Mouse (Mus musculus) lung, adult 2 months (tissue): ENCODE measurements at regions not wholly inside any gene's neighbourhood (a gene's known extent, or its start where the extent isn't known, plus 50 kb on each side); places are given as distances from the start of the nearest gene placed in this dataset.

Experiments
- DNase-seq: peaks from one replicate; pipeline ENCODE4 v3.0.0; 2022
- H3K4me1 ChIP-seq: fragments of 200-500 bp; 2 replicates; pipeline ENCODE4 v1.6.1; 2011; ENCODE audit warnings: low read length; ENCODE audit not compliant: control insufficient read depth, insufficient read depth
- H3K4me3 ChIP-seq: fragments of 200-500 bp; replicated peaks from 2 replicates; pipeline ENCODE3; 2011; ENCODE audit warnings: low read depth, mild to moderate bottlenecking, control low read depth, low read length; ENCODE audit errors: extremely low read depth
- CTCF ChIP-seq: fragments of 200-500 bp; IDR thresholded peaks from 2 replicates; pipeline ENCODE4 v1.5.1; 2011; ENCODE audit warnings: mild to moderate bottlenecking, low read length, control low read depth; ENCODE audit not compliant: insufficient read depth
- POLR2A ChIP-seq: fragments of 200-500 bp; IDR thresholded peaks from 2 replicates; pipeline ENCODE4 v1.6.1; 2011; ENCODE audit warnings: low read depth, mild to moderate bottlenecking, control low read depth, low read length, borderline replicate concordance; ENCODE audit errors: extremely low read depth
- WGBS: fragments of 180-500 bp; shearing (Covaris S2); methylation state at CpG from one replicate; pipeline ENCODE4 v1.1.7; 2018; 5-methylcytosine and 5-hydroxymethylcytosine counted together

DNA sequence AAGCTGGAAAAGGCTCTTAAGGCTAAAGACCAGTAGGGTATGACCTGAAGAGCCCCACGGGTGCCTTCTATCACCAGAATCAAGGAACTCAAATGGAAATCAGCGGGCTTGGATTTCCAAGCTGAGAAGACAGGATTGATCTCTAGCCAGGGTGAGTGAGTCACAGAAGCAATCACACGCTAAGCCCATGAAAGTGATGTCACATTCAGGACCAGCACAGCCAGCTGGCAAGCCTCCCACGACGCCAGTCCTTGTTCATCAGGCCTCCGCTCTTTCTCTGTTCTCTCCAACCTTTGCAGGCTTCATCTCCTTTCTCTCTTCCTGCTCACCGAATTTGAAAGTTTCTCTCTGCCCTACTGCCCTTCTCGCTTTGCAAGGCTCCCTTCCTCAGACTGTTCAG lies 138.3 kb downstream of the Cdca7 start:
- DNase-seq, result peak; percentile 14
- WGBS, result 55% methylated on average over 8 of the region's 8 CpGs
- Histone ChIP-seq H3K4me1 (no peaks in the 10 kb centered on the region), H3K4me3 (no peak overlapping the region)
- TF ChIP-seq CTCF, result no peak
- no peak for TF ChIP-seq POLR2A

DNA sequence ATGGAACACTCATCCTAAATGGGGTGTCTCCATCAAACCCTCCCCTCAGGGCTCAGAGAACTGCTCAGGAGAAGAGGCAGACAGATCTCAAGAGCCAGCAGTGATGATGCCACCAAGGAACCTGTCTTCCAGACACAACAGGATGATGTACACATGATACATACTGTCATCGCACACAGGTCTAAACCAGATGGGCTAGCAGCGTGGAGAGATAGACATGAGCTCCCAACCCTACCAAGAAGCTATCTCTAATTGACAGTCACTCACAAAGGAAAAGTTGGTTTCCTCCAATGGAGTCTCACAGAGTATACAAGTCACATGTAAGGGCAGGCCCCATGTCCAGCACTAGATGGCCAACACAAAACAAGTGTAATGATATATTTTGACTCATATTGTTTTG lies 139.9 kb downstream of the Cdca7 start:
- DNase-seq, result no peak
- WGBS, result 93% methylated on average over 2 of the region's 2 CpGs
- TF ChIP-seq POLR2A (no peak), CTCF (no peak)
- no peak overlapping the region for H3K4me3 ChIP-seq
- no peaks in the 10 kb centered on the region; the same call in 1 of the 2 replicates for H3K4me1 ChIP-seq

GRCm38 (mm10) chr2:72616412-72616811 lies 140.5 kb downstream of the Cdca7 start:
- no peak for DNase-seq
- TF ChIP-seq POLR2A, result no peak
- TF ChIP-seq CTCF, result no peak
- H3K4me1 ChIP-seq, result no peaks in the 10 kb centered on the region; the same call in 1 of the 2 replicates
- H3K4me3 ChIP-seq, result no peak overlapping the region

DNA sequence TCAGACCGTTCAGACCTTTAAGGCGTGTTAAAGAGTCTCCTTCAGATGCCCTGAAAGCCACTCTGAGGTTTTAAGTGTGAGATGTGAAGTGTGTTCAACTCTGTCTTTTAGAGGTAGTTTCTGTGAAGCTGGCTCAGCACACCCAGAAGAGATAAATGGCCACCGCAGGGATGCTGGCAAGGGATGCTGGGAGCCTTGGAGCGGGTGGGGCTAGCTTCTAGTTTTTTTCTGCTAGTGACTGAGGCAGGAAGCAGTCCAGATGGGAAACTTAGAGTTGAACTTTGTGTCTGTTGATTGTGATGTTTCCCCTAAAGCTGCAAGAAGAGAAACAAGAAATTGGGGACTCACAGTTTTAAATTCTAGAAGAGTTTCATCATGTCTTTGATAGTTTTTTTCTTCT lies 143.5 kb downstream of the Cdca7 start:
- no peaks in the 10 kb centered on the region; the same call in 1 of the 2 replicates for H3K4me1 ChIP-seq
- no peak overlapping the region for H3K4me3 ChIP-seq
- DNase-seq, result no peak
- TF ChIP-seq POLR2A, result no peak
- 36% methylated on average over 4 of the region's 4 CpGs for WGBS

DNA sequence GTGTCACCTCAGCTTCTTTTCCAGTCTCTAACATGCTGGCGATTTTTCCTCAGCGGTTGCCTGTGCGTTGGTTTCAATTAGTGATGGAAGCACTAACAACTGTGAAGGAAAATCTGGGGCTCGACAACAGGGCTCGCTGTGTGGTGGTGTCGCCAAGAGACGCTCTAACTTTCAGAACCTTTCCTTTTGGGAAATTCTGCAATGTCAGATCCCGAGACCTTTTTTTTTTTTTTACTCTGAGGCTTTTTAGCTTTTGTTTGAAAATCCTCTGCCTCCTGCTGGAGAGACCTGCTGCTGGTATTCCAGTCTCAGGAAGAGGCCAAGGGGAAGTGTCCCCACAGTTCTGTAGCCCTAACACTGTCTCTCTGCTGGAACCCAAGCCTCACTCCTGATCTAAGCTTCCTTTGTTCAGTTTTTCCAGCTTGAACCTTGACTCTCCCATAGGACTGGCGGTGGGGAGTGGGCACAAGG lies 144.3 kb downstream of the Cdca7 start:
- no peak for TF ChIP-seq CTCF
- no peak for DNase-seq
- Histone ChIP-seq H3K4me1 (no peaks in the 10 kb centered on the region; the same call in 1 of the 2 replicates), H3K4me3 (no peak overlapping the region)
- 8% methylated on average over 9 of the region's 9 CpGs for WGBS

DNA sequence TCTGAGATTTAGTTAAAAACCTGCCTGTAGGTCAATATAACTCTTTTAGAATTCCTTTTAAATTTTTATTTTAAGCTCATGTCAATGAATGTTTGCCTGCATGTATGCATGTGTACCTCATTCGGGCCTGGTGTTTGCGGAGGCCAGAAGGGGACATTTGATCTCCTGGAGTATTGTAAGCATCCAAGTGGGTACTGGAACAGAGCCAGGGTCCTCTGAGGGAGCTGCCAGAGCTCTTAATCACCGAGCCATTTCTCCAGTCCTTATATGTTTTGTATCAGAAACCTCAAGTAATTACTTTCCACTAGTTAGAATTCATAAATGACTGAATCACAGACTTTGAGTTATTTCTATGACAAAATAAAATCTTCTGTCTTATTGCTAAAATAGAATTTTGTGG lies 152.0 kb downstream of the Cdca7 start:
- TF ChIP-seq CTCF (no peak), POLR2A (no peak)
- H3K4me1 ChIP-seq, result no peaks in the 10 kb centered on the region
- no peak overlapping the region for H3K4me3 ChIP-seq
- no peak for DNase-seq
- 39% methylated on average over 3 of the region's 3 CpGs for WGBS

DNA sequence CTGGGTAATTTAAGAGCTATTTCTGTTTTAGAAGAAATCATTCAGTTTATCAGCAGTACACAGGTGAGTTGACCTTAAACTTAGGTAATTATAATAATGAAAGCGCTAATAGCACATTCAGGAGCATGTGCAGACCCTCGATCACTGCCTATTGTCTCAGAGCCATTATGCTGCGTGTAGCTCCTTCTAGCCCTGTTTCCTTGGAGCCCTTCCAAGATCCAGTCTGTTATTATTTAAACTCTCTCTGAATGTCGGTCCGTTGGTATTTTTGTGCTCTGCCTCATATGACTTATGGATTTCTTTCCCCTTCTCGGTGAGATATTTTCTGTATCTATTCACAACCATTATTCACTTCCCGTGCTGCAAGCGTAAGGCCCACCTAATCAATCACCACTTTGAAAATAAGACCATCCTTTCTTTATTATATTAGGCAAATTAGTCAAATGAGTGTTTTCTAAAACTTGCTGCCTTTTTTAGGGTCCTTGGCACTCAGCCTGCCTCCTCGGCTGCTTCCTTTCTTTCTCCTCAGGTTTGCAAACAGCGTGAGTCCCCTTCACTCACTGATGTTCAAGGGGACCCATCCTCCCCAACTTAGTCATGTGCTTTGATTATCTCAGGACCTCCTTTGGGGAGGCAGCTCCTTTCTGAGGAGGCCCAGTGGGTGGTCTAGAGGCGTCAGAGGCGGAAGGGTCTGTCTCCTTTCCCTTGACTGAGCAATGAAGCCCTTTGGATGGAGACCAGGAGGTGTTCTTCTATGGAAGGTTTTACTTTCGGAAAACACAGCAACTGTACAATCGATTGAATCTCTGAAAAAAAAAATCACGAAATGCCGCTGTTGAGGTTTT lies 152.9 kb downstream of the Cdca7 start:
- no peak for DNase-seq
- no peaks in the 10 kb centered on the region for H3K4me1 ChIP-seq
- TF ChIP-seq POLR2A (no peak), CTCF (no peak)
- H3K4me3 ChIP-seq, result no peak overlapping the region
- 36% methylated on average over 16 of the region's 16 CpGs for WGBS

GRCm38 (mm10) chr2:72629691-72630461 lies 153.9 kb downstream of the Cdca7 start:
- no peak overlapping the region for H3K4me3 ChIP-seq
- no peak for DNase-seq
- H3K4me1 ChIP-seq, result no peaks in the 10 kb centered on the region
- WGBS, result 78% methylated on average over 14 of the region's 14 CpGs
- no peak for TF ChIP-seq POLR2A
- no peak for TF ChIP-seq CTCF

DNA sequence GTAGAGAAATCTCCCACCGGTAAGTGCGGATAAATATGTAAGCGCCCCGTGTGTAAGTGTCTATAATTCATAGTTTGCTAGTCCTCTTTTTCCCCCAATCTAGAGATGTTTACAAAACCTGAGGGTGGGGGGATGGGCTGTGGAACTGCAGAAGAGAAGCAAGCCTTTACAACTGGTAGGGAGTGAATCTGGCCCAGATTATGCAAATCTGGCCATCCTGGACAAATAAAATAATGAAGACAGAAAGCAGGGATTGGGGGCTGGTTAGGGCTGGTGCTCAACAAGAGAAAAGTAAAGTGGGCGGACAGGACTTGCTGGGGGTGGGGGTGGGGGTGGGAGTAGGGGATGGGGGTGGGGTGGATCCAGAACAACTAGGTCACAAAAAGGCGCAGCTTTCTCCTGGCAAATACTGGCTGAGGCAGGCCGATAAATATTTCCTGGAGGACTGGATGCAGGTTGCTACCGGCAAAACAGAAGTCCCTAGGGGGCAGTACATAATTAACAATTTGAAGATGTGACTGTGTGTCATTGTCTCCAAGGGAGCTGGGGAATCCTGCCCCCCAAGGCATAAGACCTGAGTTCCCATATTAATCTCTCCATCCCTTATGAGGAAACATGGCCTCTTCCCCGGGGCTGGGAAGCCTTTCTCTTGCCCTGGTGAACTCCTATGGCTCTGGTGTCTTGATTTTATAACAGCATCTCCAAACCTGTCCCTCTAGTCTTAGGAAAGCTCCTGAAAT lies 162.1 kb downstream of the Cdca7 start:
- Histone ChIP-seq H3K4me3 (no peak overlapping the region), H3K4me1 (no peaks in the 10 kb centered on the region)
- DNase-seq, result no peak
- 61% methylated on average over 9 of the region's 9 CpGs for WGBS
- no peak for TF ChIP-seq POLR2A
- no peak for TF ChIP-seq CTCF

DNA sequence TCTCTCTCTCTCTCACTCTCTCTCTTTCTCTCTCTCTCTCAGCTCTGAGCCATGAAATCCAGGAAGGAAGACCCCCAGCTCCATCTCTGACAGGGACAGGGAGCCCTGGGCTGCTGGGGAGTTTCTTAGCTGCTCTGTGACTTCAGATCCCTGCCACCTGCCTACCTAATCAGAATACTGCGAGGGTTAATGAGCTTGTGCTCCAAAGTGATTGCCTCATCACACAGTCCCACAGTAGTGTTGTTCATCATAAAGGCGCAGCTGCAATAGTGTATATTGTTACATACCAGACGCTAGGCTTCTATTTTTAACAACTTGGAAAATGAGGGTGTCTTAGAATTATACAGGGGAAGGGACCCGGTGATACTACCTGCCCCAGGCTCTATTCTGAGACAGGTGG lies 163.1 kb downstream of the Cdca7 start:
- DNase-seq, result no peak
- 64% methylated on average over 4 of the region's 4 CpGs for WGBS
- TF ChIP-seq CTCF (no peak), POLR2A (no peak)
- no peak overlapping the region for H3K4me3 ChIP-seq
- H3K4me1 ChIP-seq, result no peaks in the 10 kb centered on the region

- no peak for TF ChIP-seq CTCF
- TF ChIP-seq POLR2A, result no peak
- no peak overlapping the region for H3K4me3 ChIP-seq
- DNase-seq, result no peak
- H3K4me1 ChIP-seq, result no peaks in the 10 kb centered on the region
Measured at GRCm38 (mm10) chr2:72641228-72641627, 165.3 kb downstream of the Cdca7 start.
